Mouse (Mus musculus): Measurements from ENCODE around the gene Gm5152. TPM values are rescaled to one million over a fixed set of nuclear protein-coding genes. Genes with fewer than 3 reads are reported as not detected.

Gm5152 gene
- polyA plus RNA-seq (2015; fragmentation: Nextera tagmentation; extraction: Ambion mirVana), result not detected in 2 replicates

GRCm38 (mm10) chr5:10246426-10246825 is at the start of gene Gm5152:
TSS of gene Gm5152 (minus strand) at chr5:10246526.

